Mouse (Mus musculus): ENCODE data around the gene Tmcc1.

The Tmcc1 gene

GRCm38 (mm10) chr6:115971273-115972060 lies 221.8 kb downstream of the Tmcc1 start:
- DNase-seq (ENCODE audit: low spot score) = no peak

- no peak for DNase-seq (ENCODE audit: low spot score)
Observed at GRCm38 (mm10) chr6:115969952-115970351, 223.3 kb downstream of the Tmcc1 start.

- no peak for DNase-seq (ENCODE audit: low spot score)
Observed at GRCm38 (mm10) chr6:115969103-115969502, 224.2 kb downstream of the Tmcc1 start.

- DNase-seq (ENCODE audit: low spot score) = no peak
Observed at GRCm38 (mm10) chr6:115968700-115969099, 224.6 kb downstream of the Tmcc1 start.

All from testis, postnatal 14 days (tissue).